Mouse (Mus musculus) kidney, postnatal 0 days (tissue): ENCODE measurements at regions not wholly inside any gene's neighbourhood (a gene's known extent, or its start where the extent isn't known, plus 50 kb on each side); places are given as distances from the start of the nearest gene placed in this dataset.

ENCODE experiments used
- ATAC-seq: fragments of 200-750 bp; cut with Nextera tagmentation; replicated peaks from 2 replicates; pipeline ENCODE4 v1.8.0; 2017; ENCODE audit warnings: low read depth, moderate number of reproducible peaks, moderate TSS enrichment, moderate library complexity; ENCODE audit not compliant: low FRiP score
- DNase-seq: peaks from one replicate; pipeline ENCODE4 v3.0.0-alpha.2; 2016; ENCODE audit warnings: low spot score
- H3K27ac ChIP-seq: fragments of 300-500 bp; sonication (generic); 2 replicates; pipeline ENCODE4 v1.5.1; 2014; ENCODE audit warnings: mild to moderate bottlenecking
- H3K27me3 ChIP-seq: fragments of 300-500 bp; sonication (generic); 2 replicates; pipeline ENCODE4 v1.6.1; 2014; ENCODE audit warnings: low read length, mixed read lengths; ENCODE audit not compliant: insufficient read depth
- H3K36me3 ChIP-seq: fragments of 300-500 bp; sonication (generic); 2 replicates; pipeline ENCODE4 v1.6.1; 2014; ENCODE audit warnings: low read length, mixed read lengths; ENCODE audit not compliant: insufficient read depth
- H3K4me1 ChIP-seq: fragments of 300-500 bp; sonication (generic); replicated peaks from 2 replicates; pipeline ENCODE4 v1.6.1; 2014; ENCODE audit warnings: antibody characterized with exemption, low read length, mixed read lengths; ENCODE audit not compliant: insufficient read depth
- H3K4me2 ChIP-seq: fragments of 300-500 bp; sonication (generic); 2 replicates; pipeline ENCODE4 v1.6.1; 2014; ENCODE audit warnings: mild to moderate bottlenecking, low read length, moderate library complexity, mixed read lengths
- H3K4me3 ChIP-seq: fragments of 300-500 bp; sonication (generic); replicated peaks from 2 replicates; pipeline ENCODE4 v1.5.1; 2014; ENCODE audit warnings: low read depth, low read length
- H3K9ac ChIP-seq: fragments of 300-500 bp; sonication (generic); 2 replicates; pipeline ENCODE4 v1.6.1; 2014; ENCODE audit warnings: low read depth, low read length
- H3K9me3 ChIP-seq: fragments of 300-500 bp; sonication (generic); replicated peaks from 2 replicates; pipeline ENCODE4 v1.6.1; 2016; ENCODE audit warnings: low read length, inconsistent platforms, mixed read lengths
- CTCF ChIP-seq: IDR thresholded peaks from 2 replicates; pipeline ENCODE4 v1.5.1; 2016; ENCODE audit warnings: antibody characterized with exemption, low read depth, mild to moderate bottlenecking, moderate library complexity
- WGBS: fragments of 180-500 bp; shearing (Covaris S2); extraction: QIAGEN DNeasy Blood & Tissue Kit; methylation state at CpG from one replicate; pipeline ENCODE4 v1.1.7; 2014; 5-methylcytosine and 5-hydroxymethylcytosine counted together

DNA sequence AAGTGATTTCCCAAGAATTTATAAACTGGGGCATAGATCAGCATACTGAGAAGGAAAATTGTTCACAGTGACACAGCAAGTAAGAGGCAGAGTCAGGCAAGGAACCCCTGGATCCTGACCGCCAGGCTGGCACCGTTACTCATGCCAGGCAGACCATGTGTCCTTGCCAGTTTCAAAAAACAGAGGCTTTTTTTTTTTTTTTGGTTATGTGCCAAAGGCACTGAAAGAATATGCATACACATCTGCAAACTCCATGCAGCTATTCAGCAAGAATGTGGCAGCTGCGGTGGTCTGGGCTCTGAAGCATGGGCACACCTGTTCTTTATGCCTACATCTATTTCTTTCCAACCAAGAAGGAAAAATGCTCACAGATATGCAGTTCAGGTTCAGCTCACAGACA lies 58.8 kb upstream of the Jam3 start:
- Histone ChIP-seq H3K9me3 (no peaks in the 10 kb centered on the region), H3K27me3 (no peaks in the 10 kb centered on the region), H3K27ac (no peak overlapping the region), H3K4me2 (no peak overlapping the region), H3K9ac (no peak overlapping the region), H3K36me3 (no peaks in the 10 kb centered on the region), H3K4me3 (no peak overlapping the region), H3K4me1 (no peaks in the 10 kb centered on the region)
- no peak for TF ChIP-seq CTCF
- DNase-seq (no peak), ATAC-seq (no peak)
- 78% methylated on average over 3 of the region's 3 CpGs for WGBS

DNA sequence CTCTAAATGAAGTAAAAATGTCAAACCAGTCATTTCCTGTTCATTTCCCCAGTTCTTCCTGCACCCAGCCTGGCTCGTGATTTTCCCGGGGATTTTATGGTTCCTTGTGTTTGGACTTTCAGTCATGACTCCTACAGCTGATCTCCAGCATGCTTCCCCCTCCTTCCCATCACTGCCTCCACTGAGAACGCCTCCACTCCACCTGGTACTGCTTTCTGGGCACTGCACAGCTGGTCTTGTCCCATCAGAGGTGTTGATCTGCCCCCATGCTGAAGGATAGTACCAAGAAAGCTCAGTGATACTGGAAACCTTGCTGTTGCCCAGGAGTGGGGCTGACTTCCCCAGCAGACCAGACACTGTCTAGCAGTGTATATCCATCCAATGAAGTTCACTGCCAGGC lies 53.6 kb upstream of the Jam3 start:
- Histone ChIP-seq H3K27me3 (no peaks in the 10 kb centered on the region), H3K4me2 (no peak overlapping the region), H3K36me3 (no peaks in the 10 kb centered on the region), H3K4me3 (no peak overlapping the region), H3K27ac (no peak overlapping the region), H3K9ac (no peak overlapping the region), H3K9me3 (no peaks in the 10 kb centered on the region), H3K4me1 (no peaks in the 10 kb centered on the region)
- no peak for DNase-seq
- TF ChIP-seq CTCF: no peak
- no peak for ATAC-seq
- 27% methylated on average over 3 of the region's 3 CpGs for WGBS
